ENCODE assay signal across 9 mouse cellular contexts in genomic region chr8:82743905-82744904, GRCm38 (mm10). TPM values are rescaled to one million over a fixed set of nuclear protein-coding genes. Genes with fewer than 3 reads are reported as not detected.
DNase-seq lines count a peak whose midpoint lies in the region; ATAC-seq lines count a peak whose summit lies in the region.
"Had no signal": no experiment of that assay in that cellular context is flagged by ENCODE, and none has a peak within 500 bp of the region (broad histone marks: within the 10 kb centered on the region; RNA-seq: fewer than 3 reads in every experiment).

No protein-coding gene starts in this region.

- ATAC-seq in intestine, embryonic 14.5 days (replicated peaks; ENCODE audit: low FRiP score, low TSS enrichment, low read depth): 0 out of 2 replicates have a peak, but pooled peaks have one; percentile 53
- no peak for ATAC-seq in intestine, embryonic 16.5 days
- ATAC-seq in midbrain, embryonic 16.5 days: peak; percentile 92

- H3K27me3 ChIP-seq in intestine, embryonic 14.5 days (replicated peaks; ENCODE audit: control insufficient read depth, insufficient read depth, low read length): no peaks in the 10 kb centered on the region
- H3K27me3 ChIP-seq in intestine, embryonic 16.5 days (replicated peaks; ENCODE audit: control insufficient read depth, insufficient read depth, low read length): no peaks in the 10 kb centered on the region
- no peaks in the 10 kb centered on the region for H3K27me3 ChIP-seq in midbrain, embryonic 16.5 days (ENCODE audit: control insufficient read depth, insufficient read depth, low read depth, low read length)

- WGBS in intestine, embryonic 14.5 days: 46% methylated on average over 10 of the region's 10 CpGs
- 49% methylated on average over 10 of the region's 10 CpGs for WGBS in intestine, embryonic 16.5 days
- WGBS in midbrain, embryonic 16.5 days: 53% methylated on average over 10 of the region's 10 CpGs

- H3K9me3 ChIP-seq in intestine, embryonic 14.5 days (ENCODE audit: control insufficient read depth, low read length): no peaks in the 10 kb centered on the region
- no peaks in the 10 kb centered on the region for H3K9me3 ChIP-seq in intestine, embryonic 16.5 days (ENCODE audit: control insufficient read depth, low read length)
- H3K9me3 ChIP-seq in midbrain, embryonic 16.5 days (replicated peaks; ENCODE audit: control insufficient read depth, low read length, poor library complexity, severe bottlenecking): peaks cover 7% of the 10 kb centered on the region

- no peak overlapping the region for H3K27ac ChIP-seq in intestine, embryonic 14.5 days (ENCODE audit: low read depth)
- no peak overlapping the region for H3K27ac ChIP-seq in intestine, embryonic 16.5 days (ENCODE audit: low read length)
- no peak overlapping the region for H3K27ac ChIP-seq in midbrain, embryonic 16.5 days (ENCODE audit: low read length)

- no peak overlapping the region for H3K4me3 ChIP-seq in intestine, embryonic 14.5 days (ENCODE audit: low read depth, low read length)
- H3K4me3 ChIP-seq in intestine, embryonic 16.5 days (ENCODE audit: low read length): no peak overlapping the region
- no peak overlapping the region for H3K4me3 ChIP-seq in midbrain, embryonic 16.5 days (ENCODE audit: low read depth, low read length)
- H3K4me3 ChIP-seq: myocyte had no signal

- no peak overlapping the region for H3K4me2 ChIP-seq in intestine, embryonic 14.5 days (ENCODE audit: low read length)
- no peak overlapping the region for H3K4me2 ChIP-seq in intestine, embryonic 16.5 days (ENCODE audit: low read depth, low read length)
- no peak overlapping the region for H3K4me2 ChIP-seq in midbrain, embryonic 16.5 days (ENCODE audit: low read length)

- peak; percentile 86 for DNase-seq in intestine, embryonic 14.5 days (ENCODE audit: low spot score)
- DNase-seq in cerebellum, postnatal 14 days: peak; percentile 85 to 86
- peak; percentile 53 for DNase-seq in gastrocnemius, adult 18-20 months (ENCODE audit: low spot score)
- peak; percentile 72 for DNase-seq in kidney, adult 18-20 months
- DNase-seq in left cerebral cortex, postnatal 4 days: peak; percentile 66
- DNase-seq in spleen, postnatal 4 days (ENCODE audit: low spot score in 2 of 2): peak; percentile 24 to 76

- no peaks in the 10 kb centered on the region for H3K4me1 ChIP-seq in intestine, embryonic 14.5 days (replicated peaks; ENCODE audit: control insufficient read depth, insufficient read depth, low read length)
- H3K4me1 ChIP-seq in intestine, embryonic 16.5 days (ENCODE audit: control insufficient read depth, insufficient read depth, low read length): no peaks in the 10 kb centered on the region
- no peaks in the 10 kb centered on the region for H3K4me1 ChIP-seq in midbrain, embryonic 16.5 days (ENCODE audit: control insufficient read depth, insufficient read depth, low read length)

- H3K36me3 ChIP-seq in intestine, embryonic 14.5 days (ENCODE audit: control insufficient read depth, insufficient read depth, low read length): no peaks in the 10 kb centered on the region
- H3K36me3 ChIP-seq in intestine, embryonic 16.5 days (ENCODE audit: control insufficient read depth, insufficient read depth, low read length): no peaks in the 10 kb centered on the region
- H3K36me3 ChIP-seq in midbrain, embryonic 16.5 days (ENCODE audit: control insufficient read depth, insufficient read depth, low read length): no peaks in the 10 kb centered on the region

- H3K9ac ChIP-seq in intestine, embryonic 14.5 days (ENCODE audit: low read length): no peak overlapping the region
- H3K9ac ChIP-seq in intestine, embryonic 16.5 days (ENCODE audit: low read depth, low read length): no peak overlapping the region
- H3K9ac ChIP-seq in midbrain, embryonic 16.5 days (ENCODE audit: low read depth, low read length): no peak overlapping the region

- intact Hi-C loops in left cerebral cortex, postnatal 4 days (cut with DNase I): loop anchor here (10.0 kb wide), 2 partner anchors 389 to 1679 kb away; no protein-coding TSS in a partner anchor

RNA-seq across cellular contexts. Expression of gene Zfp330, which starts 29.8 kb away (rescaled TPM):
- polyA plus RNA-seq in intestine, embryonic 14.5 days (2014; fragmentation: Nextera tagmentation; extraction: Ambion mirVana): 65.0 and 69.7 TPM in 2 replicates
- 55.8 and 55.9 TPM in 2 replicates for polyA plus RNA-seq in intestine, embryonic 16.5 days (2015; fragmentation: Nextera tagmentation; extraction: Ambion mirVana)
- total RNA-seq in gastrocnemius, adult 18-20 months (2021): 10 to 100 TPM; 16.6 to 16.9 TPM
- total RNA-seq in left cerebral cortex, postnatal 4 days (2021): 10 to 100 TPM; 56.8 to 57.2 TPM
- polyA plus RNA-seq in midbrain, embryonic 16.5 days (2015; fragmentation: Nextera tagmentation; extraction: Ambion mirVana): 78.8 and 86.3 TPM in 2 replicates
